Mouse (Mus musculus) liver, embryonic 11.5 days (tissue): ENCODE results near the gene Hsf4. TPM values are rescaled to one million over a fixed set of nuclear protein-coding genes. Genes with fewer than 3 reads are reported as not detected.

Source experiments
- ATAC-seq: fragments of 200-750 bp; cut with Nextera tagmentation; replicated peaks from 2 replicates; pipeline ENCODE4 v1.8.0; 2017; ENCODE audit warnings: moderate number of reproducible peaks, mild to moderate bottlenecking, moderate TSS enrichment, moderate library complexity; ENCODE audit not compliant: low FRiP score
- DNase-seq: peaks from one replicate; pipeline ENCODE4 v3.0.0-alpha.2; 2017; ENCODE audit warnings: low spot score
- H3K27ac ChIP-seq: fragments of 300-500 bp; sonication (generic); 2 replicates; pipeline ENCODE4 v1.5.1; 2014; ENCODE audit warnings: mild to moderate bottlenecking, low read depth, low read length, control low read depth
- H3K27me3 ChIP-seq: fragments of 300-500 bp; sonication (generic); replicated peaks from 2 replicates; pipeline ENCODE4 v1.6.1; 2014; ENCODE audit warnings: low read length, mixed read lengths; ENCODE audit not compliant: control insufficient read depth, insufficient read depth
- H3K36me3 ChIP-seq: fragments of 300-500 bp; sonication (generic); 2 replicates; pipeline ENCODE4 v1.6.1; 2014; ENCODE audit warnings: mild to moderate bottlenecking, low read length, moderate library complexity, mixed read lengths; ENCODE audit not compliant: control insufficient read depth, insufficient read depth
- H3K4me1 ChIP-seq: fragments of 300-500 bp; sonication (generic); replicated peaks from 2 replicates; pipeline ENCODE4 v1.6.1; 2014; ENCODE audit warnings: low read length, mixed read lengths; ENCODE audit not compliant: control insufficient read depth, insufficient read depth
- H3K4me2 ChIP-seq: fragments of 300-500 bp; sonication (generic); 2 replicates; pipeline ENCODE4 v1.6.1; 2014; ENCODE audit warnings: mild to moderate bottlenecking, control low read depth, moderate library complexity
- H3K4me3 ChIP-seq: fragments of 300-500 bp; sonication (generic); 2 replicates; pipeline ENCODE4 v1.5.1; 2014; ENCODE audit warnings: low read depth, low read length, control low read depth
- H3K9ac ChIP-seq: fragments of 300-500 bp; sonication (generic); 2 replicates; pipeline ENCODE4 v1.6.1; 2014; ENCODE audit warnings: low read depth, low read length, control low read depth
- H3K9me3 ChIP-seq: fragments of 300-500 bp; sonication (generic); 2 replicates; pipeline ENCODE4 v1.6.1; 2016; ENCODE audit warnings: low read length, inconsistent platforms, mixed read lengths; ENCODE audit not compliant: control insufficient read depth
- WGBS: fragments of 180-500 bp; shearing (Covaris S2); extraction: QIAGEN DNeasy Blood & Tissue Kit; methylation state at CpG from one replicate; pipeline ENCODE4 v1.1.7; 2014; 5-methylcytosine and 5-hydroxymethylcytosine counted together
- polyA plus RNA-seq: library from polyadenylated mRNA; unstranded; fragments of >200 nt; fragmentation: Nextera tagmentation; extraction: Ambion mirVana; gene quantifications from 2 replicates; pipeline ENCODE4 v1.2.1, GENCODE M21; 2014

Hsf4 gene
- polyA plus RNA-seq, 1 experiment from 2014 or later, result not detected

DNA sequence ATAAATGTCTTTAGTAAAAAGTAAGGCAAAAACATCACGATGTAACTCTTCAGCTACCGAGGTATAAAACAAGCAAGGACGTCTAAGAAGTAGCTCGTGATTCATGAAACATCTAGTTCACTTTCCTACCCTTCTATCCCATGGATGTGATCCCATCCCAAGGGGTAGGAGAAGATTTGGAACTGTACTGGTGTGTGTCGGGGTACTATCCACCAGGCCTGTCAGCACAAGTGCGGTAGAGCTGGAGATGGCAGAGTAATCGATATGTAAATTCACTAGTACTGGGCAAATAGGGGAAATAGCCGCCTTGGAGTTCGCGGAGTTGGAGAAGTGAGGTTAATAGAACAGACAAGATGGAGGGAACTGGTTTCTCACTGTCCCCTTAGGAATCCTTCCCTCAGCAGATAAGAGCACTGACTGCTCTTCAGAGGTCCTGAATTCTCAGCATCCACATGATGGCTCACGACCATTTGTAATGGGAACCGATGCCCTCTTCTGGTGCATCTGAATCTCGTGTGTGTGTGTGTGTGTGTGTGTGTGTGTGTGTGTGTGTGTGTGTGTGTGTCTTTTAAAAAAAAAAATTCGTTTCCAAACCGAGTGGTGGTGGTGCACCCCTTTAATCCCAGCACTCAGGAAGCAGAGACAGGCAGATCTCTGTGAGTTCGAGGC is 6.2 kb upstream of the Hsf4 start:
- Histone ChIP-seq H3K9ac (no peak overlapping the region; the same call in 1 of the 2 replicates), H3K4me2 (peak overlapping the region; percentile 81), H3K27ac (no peak overlapping the region), H3K4me1 (peaks cover 32% of the 10 kb centered on the region), H3K9me3 (peaks cover 6% of the 10 kb centered on the region; the same call in 1 of the 2 replicates), H3K36me3 (no peaks in the 10 kb centered on the region), H3K27me3 (peaks cover 49% of the 10 kb centered on the region), H3K4me3 (peak overlapping the region; percentile 64)
- 43% methylated on average over 16 of the region's 16 CpGs for WGBS
- DNase-seq, result no peak
- ATAC-seq, result no peak

DNA sequence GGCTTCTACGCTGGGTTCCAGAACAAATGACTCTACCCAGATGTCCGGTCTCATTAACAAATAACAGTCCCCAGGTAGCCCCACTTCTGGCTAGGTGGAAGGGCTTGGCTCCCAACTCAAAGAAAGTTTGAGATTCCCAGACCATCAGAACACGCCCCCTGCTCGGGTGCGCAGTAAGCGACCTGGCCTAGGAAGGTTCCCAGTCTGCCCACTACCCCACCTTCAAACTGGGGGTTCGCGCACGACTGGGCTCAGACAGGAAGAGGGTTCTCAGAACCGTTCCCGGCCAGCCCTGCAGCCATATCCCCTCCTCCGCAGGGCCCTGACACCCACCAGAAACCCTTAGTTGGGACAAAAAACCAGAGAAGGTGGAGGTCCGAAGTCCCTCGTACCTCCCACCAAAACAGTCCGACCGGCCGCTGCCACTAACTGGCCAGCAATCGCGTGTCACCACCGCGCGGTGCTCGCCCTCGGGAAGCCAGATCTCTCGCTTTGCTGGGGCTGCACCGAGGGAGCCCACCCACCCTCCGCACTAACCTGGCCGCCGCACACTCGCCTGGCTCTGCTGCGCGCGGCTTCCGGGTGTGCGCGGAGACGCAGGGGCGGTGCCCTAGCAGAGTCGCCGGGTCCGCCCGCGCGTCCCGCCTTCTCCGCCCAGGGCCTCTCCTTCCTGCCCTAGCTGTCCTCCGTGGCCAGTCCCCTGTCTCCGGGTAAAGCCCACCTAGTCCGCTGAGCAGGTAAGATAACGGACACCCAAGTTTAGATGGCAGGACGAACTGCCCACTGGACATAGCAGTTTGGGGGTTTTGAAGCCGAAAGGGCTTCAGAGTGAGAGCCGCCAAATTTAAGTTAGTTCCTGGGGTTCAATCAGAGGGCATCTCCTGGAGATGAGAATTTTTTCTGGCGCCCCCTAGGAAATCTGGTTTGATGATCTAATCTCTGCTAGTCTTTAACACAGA is 5.3 kb upstream of the Hsf4 start, which contains the start of the genes Tradd and Fbxl8:
Gene Tradd, minus strand, starts transcription at position 586 of the 959 bp plus-strand sequence.
Gene Fbxl8, plus strand, starts transcription at position 625 of the 959 bp plus-strand sequence.
- H3K27ac ChIP-seq, result no peak within 1 kb of the TSS
- H3K9ac ChIP-seq, result peak within 1 kb of the TSS; percentile 75
- peaks cover 49% of the 10 kb centered on the region for H3K27me3 ChIP-seq

GRCm38 (mm10) chr8:105265128-105265527 is 4.5 kb upstream of the Hsf4 start:
- Histone ChIP-seq H3K4me1 (peaks cover 35% of the 10 kb centered on the region), H3K4me3 (peak overlapping the region; percentile 64), H3K27ac (no peak overlapping the region), H3K9ac (peak overlapping the region; percentile 75), H3K36me3 (no peaks in the 10 kb centered on the region), H3K27me3 (peaks cover 49% of the 10 kb centered on the region), H3K9me3 (peaks cover 6% of the 10 kb centered on the region; the same call in 1 of the 2 replicates), H3K4me2 (peak overlapping the region; percentile 81)
- ATAC-seq (0 out of 2 replicates have a peak, but pooled peaks have one; percentile 24), DNase-seq (no peak)
- 13% methylated on average over 10 of the region's 10 CpGs for WGBS

More for the DNA sequence above, 5.3 kb upstream of the Hsf4 start, which contains the start of the genes Tradd and Fbxl8:
- Histone ChIP-seq H3K4me3 (peak within 1 kb of the TSS; percentile 64), H3K4me2 (peak within 1 kb of the TSS; percentile 81), H3K9me3 (peaks cover 6% of the 10 kb centered on the region; the same call in 1 of the 2 replicates), H3K36me3 (no peaks in the 10 kb centered on the region), H3K4me1 (peaks cover 34% of the 10 kb centered on the region)
- DNase-seq (peak; percentile 78), ATAC-seq (peak; percentile 80)
- WGBS, result 2% methylated on average over 54 of the region's 54 CpGs

GRCm38 (mm10) chr8:105266775-105267174 is 2.8 kb upstream of the Hsf4 start:
- no peak overlapping the region for H3K4me2 ChIP-seq
- peaks cover 35% of the 10 kb centered on the region for H3K4me1 ChIP-seq
- 19% methylated on average over 13 of the region's 13 CpGs for WGBS

DNA sequence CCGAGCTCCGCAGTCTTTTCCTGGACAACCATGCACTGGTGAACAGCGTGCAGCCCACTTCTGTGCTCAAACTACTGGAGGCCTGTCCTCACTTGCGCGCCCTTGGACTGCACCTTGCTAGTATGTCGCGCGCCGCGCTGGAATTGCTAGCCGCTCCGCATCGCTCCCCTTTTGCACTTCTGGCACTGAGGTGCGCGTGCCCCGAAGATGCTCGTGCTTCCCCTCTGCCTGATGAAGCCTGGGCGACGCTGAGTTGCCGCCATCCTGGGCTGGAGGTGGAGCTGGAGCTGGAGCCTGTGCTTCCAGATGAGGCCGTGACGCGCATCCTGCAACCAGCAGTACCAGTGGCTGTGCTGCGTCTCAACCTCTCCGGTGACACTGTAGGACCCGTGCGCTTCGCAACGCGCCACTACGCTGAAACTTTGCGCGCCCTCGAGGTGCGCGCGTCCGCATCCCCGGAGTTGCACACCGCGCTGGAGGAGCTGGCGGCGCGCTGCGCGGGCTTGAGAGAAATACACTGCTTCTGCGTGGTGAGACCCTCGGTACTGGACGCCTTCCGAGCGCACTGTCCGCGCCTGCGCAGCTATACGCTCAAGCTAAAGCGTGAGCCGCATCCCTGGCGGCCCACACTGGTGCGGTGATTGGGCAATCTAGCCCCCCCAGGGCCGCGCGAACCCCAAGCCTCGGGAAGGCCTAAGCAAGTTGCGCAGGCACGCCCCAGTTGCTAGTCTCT is 1.1 kb upstream of the Hsf4 start:
- peak; percentile 3; the same call in 1 of the 2 replicates for ATAC-seq
- WGBS, result 4% methylated on average over 65 of the region's 65 CpGs
- Histone ChIP-seq H3K36me3 (no peaks in the 10 kb centered on the region), H3K4me2 (peak overlapping the region; percentile 73), H3K27ac (no peak overlapping the region), H3K9me3 (peaks cover 6% of the 10 kb centered on the region; the same call in 1 of the 2 replicates), H3K4me1 (peaks cover 32% of the 10 kb centered on the region), H3K9ac (peak overlapping the region; percentile 28), H3K4me3 (peak overlapping the region; percentile 45), H3K27me3 (peaks cover 79% of the 10 kb centered on the region)
- peak; percentile 65 for DNase-seq

More at GRCm38 (mm10) chr8:105266775-105267174, 2.8 kb upstream of the Hsf4 start:
- ATAC-seq (no peak), DNase-seq (no peak)
- H3K27ac ChIP-seq, result no peak overlapping the region
- no peaks in the 10 kb centered on the region for H3K36me3 ChIP-seq
- peaks cover 62% of the 10 kb centered on the region for H3K27me3 ChIP-seq
- no peak overlapping the region for H3K9ac ChIP-seq
- H3K9me3 ChIP-seq, result peaks cover 6% of the 10 kb centered on the region; the same call in 1 of the 2 replicates
- no peak overlapping the region for H3K4me3 ChIP-seq

- H3K4me1 ChIP-seq, result peaks cover 30% of the 10 kb centered on the region
- peak overlapping the region; percentile 45 for H3K4me3 ChIP-seq
- no peak overlapping the region for H3K9ac ChIP-seq
- H3K27ac ChIP-seq, result no peak overlapping the region
- 6% methylated on average over 10 of the region's 10 CpGs for WGBS
- H3K27me3 ChIP-seq, result peaks cover 83% of the 10 kb centered on the region
- no peaks in the 10 kb centered on the region for H3K36me3 ChIP-seq
- DNase-seq (no peak), ATAC-seq (no peak)
- peak overlapping the region; percentile 73 for H3K4me2 ChIP-seq
- H3K9me3 ChIP-seq, result peaks cover 6% of the 10 kb centered on the region; the same call in 1 of the 2 replicates
These were observed 534 bp upstream of the Hsf4 start for GRCm38 (mm10) chr8:105269075-105269458.

DNA sequence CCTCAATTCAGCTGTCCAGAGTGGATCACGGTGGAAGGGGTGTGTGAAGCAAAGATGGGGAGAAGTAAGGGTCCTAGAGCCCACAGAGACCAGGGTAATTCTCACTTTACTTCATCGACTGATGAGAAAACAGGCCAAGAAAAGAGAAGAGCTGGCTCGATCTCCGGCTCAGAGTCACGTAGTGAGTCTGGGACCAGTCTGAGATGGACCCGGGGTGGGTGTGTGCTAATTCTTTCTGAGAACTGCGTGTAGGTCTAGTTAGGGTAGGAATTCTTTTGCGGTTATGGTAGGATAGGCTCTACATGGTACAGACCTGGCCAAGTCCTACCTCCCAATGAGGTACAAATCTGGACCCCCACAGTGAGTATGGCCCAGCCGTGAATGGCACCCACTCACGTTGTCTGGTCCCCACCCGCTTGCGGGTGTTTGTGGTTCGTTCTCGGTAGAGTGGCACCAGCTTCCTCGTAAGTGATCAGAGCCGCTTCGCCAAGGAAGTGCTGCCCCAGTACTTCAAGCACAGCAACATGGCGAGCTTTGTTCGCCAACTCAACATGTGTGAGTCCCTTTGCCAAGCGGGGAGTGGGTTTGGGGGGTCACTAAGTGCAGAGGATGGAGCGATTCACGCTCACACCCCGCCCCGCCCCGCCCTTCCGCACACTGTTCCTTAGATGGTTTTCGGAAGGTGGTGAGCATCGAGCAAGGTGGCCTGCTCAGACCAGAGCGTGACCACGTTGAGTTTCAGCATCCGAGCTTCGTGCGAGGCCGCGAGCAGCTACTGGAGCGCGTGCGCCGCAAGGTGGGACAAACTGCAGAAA is 707 bp downstream of the Hsf4 start:
- H3K27ac ChIP-seq, result no peak overlapping the region
- peaks cover 95% of the 10 kb centered on the region for H3K27me3 ChIP-seq
- H3K36me3 ChIP-seq, result no peaks in the 10 kb centered on the region
- peaks cover 6% of the 10 kb centered on the region; the same call in 1 of the 2 replicates for H3K9me3 ChIP-seq
- H3K4me3 ChIP-seq, result peak overlapping the region; percentile 45
- H3K9ac ChIP-seq, result no peak overlapping the region
- DNase-seq, result no peak
- peaks cover 23% of the 10 kb centered on the region for H3K4me1 ChIP-seq
- ATAC-seq, result no peak
- WGBS, result 6% methylated on average over 39 of the region's 39 CpGs
- H3K4me2 ChIP-seq, result peak overlapping the region; percentile 73
